Mouse (Mus musculus): ENCODE measurements around the gene Gm21985.
A peak's percentile ranks its signal among the peaks of the same experiment; 100 is the strongest.

The Gm21985 gene

DNA sequence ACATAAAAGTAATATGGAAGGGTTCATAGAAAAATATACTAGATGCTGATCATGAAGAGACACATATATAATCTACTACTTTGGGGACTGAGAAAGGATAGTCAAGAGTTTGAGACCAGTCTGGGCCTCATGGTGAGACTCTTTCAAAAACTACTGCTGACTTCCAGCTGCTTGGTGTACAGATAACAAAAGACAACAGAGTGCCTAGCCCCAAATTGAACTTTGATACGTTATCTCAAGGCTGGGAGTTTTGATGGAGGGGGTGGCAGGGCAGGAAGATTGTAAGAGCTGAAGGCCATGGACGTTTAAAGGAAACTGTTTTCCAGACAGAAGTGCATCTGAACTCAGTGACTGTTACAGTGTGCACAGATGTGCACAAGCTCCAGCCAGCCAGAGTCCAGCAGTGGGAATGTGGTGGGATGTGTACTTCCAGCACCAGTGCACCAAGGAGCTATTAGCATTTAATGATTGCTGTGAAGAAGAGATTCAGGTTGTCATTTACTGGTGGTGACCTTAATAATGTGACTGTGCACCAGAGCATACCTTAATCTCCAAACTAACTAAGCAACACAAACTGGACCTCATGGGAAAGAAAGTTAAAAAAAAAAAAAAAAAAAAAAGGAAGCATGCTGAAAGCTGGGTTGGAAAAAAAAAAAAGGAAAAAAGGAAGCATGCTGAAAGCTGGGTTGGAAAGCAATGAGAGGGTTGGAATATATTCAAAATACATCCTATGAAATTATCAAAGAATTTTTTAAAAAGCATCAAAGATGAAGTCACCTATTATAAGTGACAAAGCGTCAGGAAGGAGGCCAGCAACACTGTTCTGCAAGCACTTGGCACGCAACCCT is 66.2 kb downstream of the Gm21985 start:
- no peak for DNase-seq

- DNase-seq, result no peak
Measured at GRCm38 (mm10) chr2:112337211-112337610, 71.1 kb downstream of the Gm21985 start.

DNA sequence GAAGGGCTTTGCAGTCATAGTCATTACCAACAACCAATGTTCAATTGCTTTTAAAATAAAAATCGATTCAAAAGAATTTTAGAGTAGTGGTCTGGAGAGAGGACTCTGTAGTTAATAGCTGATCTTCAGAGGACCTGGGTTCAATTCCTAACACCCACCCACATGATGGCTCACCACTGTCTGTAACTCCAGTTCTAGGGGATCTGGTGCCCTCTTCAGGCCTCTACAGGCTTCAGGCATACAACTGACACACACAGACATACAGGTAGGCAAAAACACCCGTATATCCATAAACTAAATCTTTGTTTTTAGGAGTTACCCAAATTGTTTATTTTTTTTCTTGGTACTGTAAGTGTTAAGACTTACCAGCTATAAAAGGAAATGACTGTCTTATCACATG is 73.6 kb downstream of the Gm21985 start:
- peak; percentile 31 for DNase-seq

GRCm38 (mm10) chr2:112341117-112341516 is 75.0 kb downstream of the Gm21985 start:
- no peak for DNase-seq

GRCm38 (mm10) chr2:112348246-112348645 is 82.1 kb downstream of the Gm21985 start:
- no peak for DNase-seq

- no peak for DNase-seq
Measured at GRCm38 (mm10) chr2:112353685-112354455, 87.8 kb downstream of the Gm21985 start.

GRCm38 (mm10) chr2:112359611-112360010 is 93.5 kb downstream of the Gm21985 start:
- DNase-seq, result no peak

DNA sequence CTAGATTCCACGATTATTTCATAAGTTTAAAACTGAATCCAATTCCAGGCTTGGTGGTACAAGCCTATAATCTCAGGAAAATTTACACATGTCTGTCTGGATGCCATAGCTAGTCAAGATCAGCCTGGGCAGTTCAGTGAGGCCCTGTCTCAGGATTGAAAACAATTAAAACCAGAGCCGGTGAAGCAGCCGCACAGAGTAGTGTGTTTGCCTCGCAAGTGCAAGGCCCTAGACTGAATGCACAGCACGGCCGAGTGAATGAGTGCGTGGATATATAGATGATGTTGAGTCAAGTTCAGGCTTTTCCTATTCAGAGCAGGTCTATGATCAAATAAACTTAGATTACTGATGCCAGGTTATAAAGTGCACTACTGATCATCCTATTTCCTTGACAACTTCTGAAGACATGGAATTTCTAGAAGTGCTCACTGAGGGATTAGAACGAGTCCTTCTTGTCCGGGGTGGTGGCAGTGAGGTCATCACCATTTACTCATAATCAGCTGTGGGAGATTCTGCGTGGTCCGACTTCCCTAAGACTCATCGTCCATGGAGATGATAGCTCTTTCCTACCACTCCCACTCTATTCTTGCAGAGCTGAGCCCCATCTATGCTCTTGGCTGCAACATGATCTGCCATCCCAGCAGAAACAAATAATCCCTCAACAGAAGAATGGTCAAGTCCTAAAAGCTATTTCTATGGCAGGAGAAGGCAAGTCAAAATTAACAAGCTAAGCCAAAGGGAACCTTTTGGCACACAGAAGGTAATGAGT is 94.1 kb downstream of the Gm21985 start:
- DNase-seq, result no peak

DNA sequence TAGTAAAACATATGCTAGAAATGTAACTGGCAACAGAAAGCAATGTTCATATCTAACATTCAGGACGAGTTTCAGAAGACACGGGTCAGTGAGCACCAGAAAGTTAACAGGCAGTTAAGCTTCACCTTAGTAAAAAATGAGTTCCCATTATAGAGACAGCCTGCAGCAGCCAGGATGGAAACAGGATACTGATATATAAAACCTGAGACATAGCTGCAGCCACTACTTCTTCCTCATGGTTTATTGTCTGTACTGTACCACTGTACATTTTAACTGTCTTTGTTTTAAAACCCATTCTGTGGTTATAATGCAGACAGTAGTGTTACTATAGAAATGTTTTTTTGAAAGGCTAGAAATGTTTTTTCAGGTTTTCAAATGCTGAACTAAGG is 94.7 kb downstream of the Gm21985 start:
- DNase-seq, result no peak

GRCm38 (mm10) chr2:112367222-112367621 is 101.1 kb downstream of the Gm21985 start:
- peak; percentile 20 for DNase-seq

GRCm38 (mm10) chr2:112367726-112368673 is 101.9 kb downstream of the Gm21985 start, which contains the start of gene Emc4:
TSS of gene Emc4 (minus strand) at chr2:112368027.
- DNase-seq, result peak; percentile 93

GRCm38 (mm10) chr2:112369941-112370340 is 103.8 kb downstream of the Gm21985 start:
- DNase-seq, result no peak

- DNase-seq, result no peak
Measured at GRCm38 (mm10) chr2:112373141-112373540, 107.0 kb downstream of the Gm21985 start.

GRCm38 (mm10) chr2:112374610-112375009 is 108.5 kb downstream of the Gm21985 start:
- DNase-seq, result no peak

DNA sequence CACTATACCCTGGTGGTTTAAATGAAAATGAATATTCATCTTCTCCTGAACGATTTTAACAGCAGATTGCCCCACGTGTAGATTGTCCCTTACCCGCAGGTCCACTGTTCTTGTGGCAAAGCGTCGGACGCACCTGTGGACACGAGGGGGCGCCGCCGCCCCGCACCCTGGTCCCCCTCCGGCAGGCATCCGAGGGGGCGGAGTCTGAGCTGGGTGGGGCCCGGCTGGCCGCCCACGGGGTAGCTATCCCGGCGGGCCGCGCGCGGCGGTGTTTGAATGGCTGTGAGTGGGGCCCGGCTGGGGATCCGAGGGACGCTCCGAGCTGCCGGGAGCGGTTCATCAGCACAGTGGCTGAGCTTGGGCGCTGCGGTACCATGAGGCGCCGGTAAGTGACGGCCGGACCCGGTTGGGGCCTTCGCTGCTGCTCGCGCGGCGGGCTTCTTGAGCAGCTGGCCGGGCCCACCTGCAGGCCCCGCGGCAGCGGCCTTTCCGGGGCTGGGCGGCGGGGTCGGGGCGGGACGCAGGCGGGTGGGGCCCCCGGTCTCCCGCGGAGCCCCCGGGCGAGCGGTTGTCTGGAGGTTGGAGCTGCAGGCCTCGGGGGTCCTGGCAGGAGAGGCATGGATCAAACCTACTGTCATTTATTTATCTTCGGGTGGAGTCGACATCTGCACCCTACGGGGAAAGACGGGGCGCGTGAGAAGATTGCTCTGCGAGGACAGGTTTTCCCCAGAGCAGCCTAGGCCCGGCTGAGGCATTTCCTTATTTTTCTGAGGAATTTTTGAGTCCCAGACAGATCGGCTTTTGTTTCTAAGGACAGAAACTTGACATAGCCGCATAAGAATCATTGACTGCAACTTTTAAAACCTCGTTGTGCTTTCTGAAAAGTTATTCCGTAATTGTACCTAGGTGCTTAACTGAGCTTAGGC is 113.1 kb downstream of the Gm21985 start, which contains the start of gene Katnbl1:
Gene Katnbl1, plus strand, starts transcription at position 239 of the 926 bp plus-strand sequence.
- DNase-seq, result peak; percentile 99

DNA sequence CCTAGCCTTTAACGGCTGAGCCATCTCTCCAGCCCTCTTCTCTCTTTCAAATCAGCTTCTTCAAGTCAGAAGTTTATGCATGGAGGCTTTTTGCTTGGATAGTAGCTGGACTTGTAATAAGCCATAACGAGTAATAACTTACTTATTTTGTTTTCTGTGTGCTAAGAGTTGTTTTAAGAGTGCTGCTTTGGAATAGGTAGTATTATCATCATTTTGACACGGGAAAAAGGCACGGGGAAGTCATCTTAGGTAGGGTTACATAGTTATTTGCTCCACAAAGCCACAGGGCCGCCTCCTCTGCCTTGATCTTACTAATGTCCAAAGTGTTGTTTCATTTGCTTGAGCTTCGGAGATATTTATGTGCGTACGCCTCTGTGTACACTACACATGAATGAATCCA is 114.0 kb downstream of the Gm21985 start:
- no peak for DNase-seq

- no peak for DNase-seq
Measured at GRCm38 (mm10) chr2:112381219-112381618, 115.1 kb downstream of the Gm21985 start.

DNA sequence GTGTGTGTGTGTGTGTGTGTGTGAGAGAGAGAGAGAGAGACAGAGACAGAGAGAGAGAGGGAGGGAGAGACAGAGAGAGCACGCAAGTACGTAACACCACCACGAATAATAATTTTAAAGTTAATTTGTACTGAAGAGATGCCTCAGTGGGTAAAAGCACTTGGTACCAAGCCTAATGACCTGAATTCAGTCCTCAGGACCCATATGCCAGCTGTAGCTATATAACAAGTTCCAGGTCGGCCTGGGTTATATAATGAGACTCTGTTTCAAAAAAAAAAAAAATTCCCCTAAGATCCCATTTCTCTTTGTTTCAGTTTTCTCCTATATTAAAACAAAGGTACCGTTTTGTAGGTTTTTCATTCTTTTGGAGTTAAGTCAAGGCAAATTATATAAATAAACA is 124.7 kb downstream of the Gm21985 start:
- DNase-seq, result no peak

GRCm38 (mm10) chr2:112391346-112392000 is 125.4 kb downstream of the Gm21985 start:
- DNase-seq, result no peak

- no peak for DNase-seq
Measured at GRCm38 (mm10) chr2:112392689-112393088, 126.6 kb downstream of the Gm21985 start.
